Mouse (Mus musculus): ENCODE measurements around the gene Tmem156. TPM values are rescaled to one million over a fixed set of nuclear protein-coding genes. Genes with fewer than 3 reads are reported as not detected.
"Not testable (repeated sequence)": the region's sequence is repeated elsewhere in the genome, so short reads cannot be mapped to it uniquely, and the experiment has no call there.

Tmem156 gene
- polyA plus RNA-seq, 1 experiment from 2014 or later, result 0.22 TPM

DNA sequence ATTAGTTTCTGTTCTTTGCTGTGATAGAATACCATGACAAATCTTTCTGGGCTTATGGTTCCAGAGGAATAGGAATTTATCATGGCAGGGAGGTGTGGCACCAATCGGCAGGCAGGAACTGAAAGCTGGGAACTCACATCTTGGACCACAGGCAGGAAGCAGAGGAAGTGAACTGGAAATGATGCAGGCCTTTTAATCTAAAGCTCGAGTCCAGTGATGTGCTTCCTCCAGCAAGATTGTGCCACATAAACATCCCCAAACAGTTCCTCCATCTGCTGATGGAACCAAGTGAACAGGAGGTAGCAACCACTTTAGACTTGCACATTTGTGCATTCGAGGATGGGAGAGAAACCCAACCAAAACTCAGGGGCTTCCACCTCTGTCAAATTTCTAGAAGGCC, 28.0 kb upstream of the Tmem156 start:
- H3K4me2 ChIP-seq (ENCODE audit: low read length), result no peak overlapping the region
- no peak overlapping the region for H3K27ac ChIP-seq (ENCODE audit: low read length)
- WGBS, result 70% methylated on average over 3 of the region's 3 CpGs
- no peak overlapping the region for H3K9ac ChIP-seq (replicated peaks; ENCODE audit: low read depth, low read length)
- H3K9me3 ChIP-seq (ENCODE audit: control insufficient read depth, low read length), result no peaks in the 10 kb centered on the region
- no peak overlapping the region for H3K4me3 ChIP-seq (replicated peaks; ENCODE audit: low read length)
- no peaks in the 10 kb centered on the region for H3K4me1 ChIP-seq (replicated peaks; ENCODE audit: control insufficient read depth, insufficient read depth, low read length)
- no peaks in the 10 kb centered on the region for H3K36me3 ChIP-seq (ENCODE audit: control insufficient read depth, insufficient read depth)
- no peak for ATAC-seq
- no peaks in the 10 kb centered on the region for H3K27me3 ChIP-seq (replicated peaks; ENCODE audit: control insufficient read depth, insufficient read depth, low read length)

GRCm38 (mm10) chr5:65119495-65119894, 27.6 kb upstream of the Tmem156 start:
- no peaks in the 10 kb centered on the region for H3K36me3 ChIP-seq (ENCODE audit: control insufficient read depth, insufficient read depth)
- no peaks in the 10 kb centered on the region for H3K27me3 ChIP-seq (replicated peaks; ENCODE audit: control insufficient read depth, insufficient read depth, low read length)
- no peak overlapping the region for H3K27ac ChIP-seq (ENCODE audit: low read length)
- H3K9ac ChIP-seq (replicated peaks; ENCODE audit: low read depth, low read length), result no peak overlapping the region
- H3K4me1 ChIP-seq (replicated peaks; ENCODE audit: control insufficient read depth, insufficient read depth, low read length), result no peaks in the 10 kb centered on the region
- H3K4me3 ChIP-seq (replicated peaks; ENCODE audit: low read length), result no peak overlapping the region
- ATAC-seq, result no peak
- WGBS, result 87% methylated on average over 1 of the region's 1 CpGs
- H3K4me2 ChIP-seq (ENCODE audit: low read length), result no peak overlapping the region
- no peaks in the 10 kb centered on the region for H3K9me3 ChIP-seq (ENCODE audit: control insufficient read depth, low read length)

DNA sequence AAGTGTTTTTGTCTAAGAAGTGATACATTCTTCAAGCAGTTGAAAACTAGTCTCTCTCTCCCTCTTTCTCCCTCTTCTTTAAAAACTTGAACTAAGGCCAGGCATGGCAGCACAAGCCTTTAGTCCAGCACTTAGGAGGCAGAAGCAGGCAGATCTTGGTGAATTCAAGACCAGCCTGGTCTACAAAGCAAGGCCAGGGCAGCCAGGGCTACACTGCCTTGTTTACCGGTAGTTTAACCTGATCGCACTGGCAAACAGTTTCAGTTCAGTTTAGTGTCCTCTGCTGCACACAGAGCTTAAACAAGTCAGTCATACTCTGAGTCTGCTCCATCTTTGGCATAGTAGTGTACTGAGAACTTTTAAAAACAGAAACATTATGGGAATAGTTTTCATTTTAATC, 24.9 kb upstream of the Tmem156 start:
- no peaks in the 10 kb centered on the region for H3K9me3 ChIP-seq (ENCODE audit: control insufficient read depth, low read length)

GRCm38 (mm10) chr5:65113323-65113722, 21.4 kb upstream of the Tmem156 start:
- H3K27ac ChIP-seq (ENCODE audit: low read length), result no peak overlapping the region
- no peaks in the 10 kb centered on the region for H3K9me3 ChIP-seq (ENCODE audit: control insufficient read depth, low read length)
- no peak overlapping the region for H3K4me3 ChIP-seq (replicated peaks; ENCODE audit: low read length)
- ATAC-seq, result no peak
- H3K27me3 ChIP-seq (replicated peaks; ENCODE audit: control insufficient read depth, insufficient read depth, low read length), result no peaks in the 10 kb centered on the region
- no peaks in the 10 kb centered on the region for H3K36me3 ChIP-seq (ENCODE audit: control insufficient read depth, insufficient read depth)
- no peak overlapping the region for H3K4me2 ChIP-seq (ENCODE audit: low read length)
- WGBS, result 93% methylated on average over 6 of the region's 6 CpGs
- H3K9ac ChIP-seq (replicated peaks; ENCODE audit: low read depth, low read length), result no peak overlapping the region
- H3K4me1 ChIP-seq (replicated peaks; ENCODE audit: control insufficient read depth, insufficient read depth, low read length), result peaks cover under 1% of the 10 kb centered on the region

More for the DNA sequence above, 24.9 kb upstream of the Tmem156 start:
- Histone ChIP-seq H3K4me3 (replicated peaks; ENCODE audit: low read length) (no peak overlapping the region), H3K27ac (ENCODE audit: low read length) (no peak overlapping the region), H3K27me3 (replicated peaks; ENCODE audit: control insufficient read depth, insufficient read depth, low read length) (no peaks in the 10 kb centered on the region), H3K4me1 (replicated peaks; ENCODE audit: control insufficient read depth, insufficient read depth, low read length) (no peaks in the 10 kb centered on the region), H3K9ac (replicated peaks; ENCODE audit: low read depth, low read length) (no peak overlapping the region), H3K36me3 (ENCODE audit: control insufficient read depth, insufficient read depth) (no peaks in the 10 kb centered on the region), H3K4me2 (ENCODE audit: low read length) (no peak overlapping the region)
- no peak for ATAC-seq
- 93% methylated on average over 2 of the region's 2 CpGs for WGBS

DNA sequence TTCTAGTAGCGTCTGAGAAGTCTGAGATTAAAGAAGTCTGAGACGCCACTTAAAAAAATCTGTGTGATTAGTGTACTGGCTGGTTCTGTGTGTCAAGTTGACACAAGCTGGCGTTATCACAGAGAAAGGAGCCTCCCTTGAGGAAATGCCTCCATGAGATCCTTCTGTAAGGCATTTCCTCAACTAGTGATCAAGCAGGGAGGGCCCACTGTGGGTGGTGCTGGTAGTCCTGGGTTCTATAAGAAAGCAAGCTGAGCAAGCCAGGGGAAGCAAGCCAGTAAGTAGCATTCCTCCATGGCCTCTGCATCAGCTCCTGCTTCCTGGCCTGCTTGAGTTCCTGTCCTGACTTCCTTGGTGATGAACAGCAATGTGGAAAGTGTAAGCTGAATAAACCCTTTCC, 20.3 kb upstream of the Tmem156 start:
- H3K36me3 ChIP-seq (ENCODE audit: control insufficient read depth, insufficient read depth); H3K4me1 ChIP-seq (replicated peaks; ENCODE audit: control insufficient read depth, insufficient read depth, low read length); H3K4me3 ChIP-seq (replicated peaks; ENCODE audit: low read length); ATAC-seq; H3K27me3 ChIP-seq (replicated peaks; ENCODE audit: control insufficient read depth, insufficient read depth, low read length); H3K27ac ChIP-seq (ENCODE audit: low read length); H3K9me3 ChIP-seq (ENCODE audit: control insufficient read depth, low read length); H3K9ac ChIP-seq (replicated peaks; ENCODE audit: low read depth, low read length); H3K4me2 ChIP-seq (ENCODE audit: low read length): not testable (repeated sequence)
- WGBS, result 77% methylated on average over 3 of the region's 3 CpGs

GRCm38 (mm10) chr5:65107773-65108432, 16.0 kb upstream of the Tmem156 start:
- WGBS, result 3% methylated on average over 32 of the region's 42 CpGs
- Histone ChIP-seq H3K27ac (ENCODE audit: low read length) (no peak overlapping the region; the same call in 1 of the 2 replicates), H3K4me2 (ENCODE audit: low read length) (peak overlapping the region; percentile 89), H3K4me1 (replicated peaks; ENCODE audit: control insufficient read depth, insufficient read depth, low read length) (peaks cover 12% of the 10 kb centered on the region), H3K27me3 (replicated peaks; ENCODE audit: control insufficient read depth, insufficient read depth, low read length) (no peaks in the 10 kb centered on the region), H3K9ac (replicated peaks; ENCODE audit: low read depth, low read length) (peak overlapping the region; percentile 76), H3K9me3 (ENCODE audit: control insufficient read depth, low read length) (no peaks in the 10 kb centered on the region), H3K36me3 (ENCODE audit: control insufficient read depth, insufficient read depth) (no peaks in the 10 kb centered on the region), H3K4me3 (replicated peaks; ENCODE audit: low read length) (peak overlapping the region; percentile 77)
- ATAC-seq, result peak; percentile 58

DNA sequence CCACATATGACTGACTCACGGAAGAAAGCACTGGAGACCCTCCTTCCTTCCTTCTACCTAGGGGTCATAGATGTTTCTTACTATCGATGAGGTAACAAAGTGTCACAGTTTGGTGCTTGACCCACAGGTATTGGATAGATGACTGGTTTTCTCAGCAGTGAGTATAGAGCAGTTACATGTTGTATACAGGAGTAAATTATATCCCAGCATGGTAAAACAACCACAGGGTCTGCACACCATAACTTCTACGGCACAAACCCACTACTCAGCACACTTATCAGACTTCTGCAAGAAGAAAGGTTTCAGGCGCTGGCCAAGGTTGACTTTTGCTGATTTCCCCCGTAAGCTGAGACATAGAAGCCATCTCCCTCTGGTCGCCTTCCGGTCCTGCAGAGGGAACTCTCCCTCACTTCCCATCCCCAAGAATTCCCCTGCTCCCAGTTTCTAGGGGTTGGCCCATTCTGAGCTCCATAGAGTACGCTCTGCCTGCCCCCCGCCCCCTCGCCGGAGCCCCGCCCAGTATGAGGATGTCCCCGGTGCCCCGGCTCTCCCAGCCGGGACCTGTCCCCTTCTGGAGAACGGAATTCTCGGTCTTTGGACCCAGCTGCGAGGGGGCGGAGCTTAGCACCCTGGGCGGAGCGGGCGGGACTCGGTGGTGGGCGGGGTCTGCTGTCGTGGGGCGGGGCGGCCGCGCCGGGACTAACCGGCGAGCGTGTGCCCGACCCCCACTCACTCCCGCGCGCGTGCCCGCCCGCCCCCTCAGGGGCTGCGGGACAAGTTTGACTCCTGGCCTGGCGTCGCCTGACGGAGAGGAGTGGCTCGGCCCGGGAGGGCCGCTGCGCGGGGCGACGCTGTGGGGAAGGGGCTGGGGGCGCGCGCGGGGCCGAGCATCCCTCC, 15.2 kb upstream of the Tmem156 start, which contains the start of gene Klhl5:
TSS of gene Klhl5 (plus strand) at position 664 of the 897 bp plus-strand sequence.
- WGBS, result 7% methylated on average over 30 of the region's 56 CpGs
- peak; percentile 86 for ATAC-seq

DNA sequence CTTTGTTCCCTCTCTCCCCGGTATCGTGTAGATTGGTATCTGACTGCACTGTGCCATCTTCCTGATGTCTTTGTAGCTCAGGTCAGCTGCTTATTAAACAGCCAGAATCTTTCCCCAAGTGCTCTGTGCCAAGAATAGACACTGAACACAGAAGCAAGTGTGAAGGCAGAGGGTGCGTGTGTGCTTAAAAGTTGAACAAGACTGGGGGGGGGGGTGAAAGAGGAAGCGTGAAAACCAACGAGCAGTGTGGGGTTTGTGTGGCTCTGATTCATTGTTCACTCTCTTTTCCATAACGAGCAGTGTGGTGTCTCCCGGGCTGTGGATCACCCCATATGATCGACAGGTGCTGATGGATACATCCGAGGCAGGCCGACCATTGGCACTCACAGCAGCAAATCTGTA, 10.7 kb upstream of the Tmem156 start:
- Histone ChIP-seq H3K27ac (ENCODE audit: low read length) (no peak overlapping the region), H3K27me3 (replicated peaks; ENCODE audit: control insufficient read depth, insufficient read depth, low read length) (no peaks in the 10 kb centered on the region), H3K9me3 (ENCODE audit: control insufficient read depth, low read length) (no peaks in the 10 kb centered on the region), H3K9ac (replicated peaks; ENCODE audit: low read depth, low read length) (no peak overlapping the region), H3K4me1 (replicated peaks; ENCODE audit: control insufficient read depth, insufficient read depth, low read length) (peaks cover 12% of the 10 kb centered on the region), H3K36me3 (ENCODE audit: control insufficient read depth, insufficient read depth) (no peaks in the 10 kb centered on the region), H3K4me2 (ENCODE audit: low read length) (no peak overlapping the region), H3K4me3 (replicated peaks; ENCODE audit: low read length) (no peak overlapping the region)
- 33% methylated on average over 10 of the region's 10 CpGs for WGBS
- ATAC-seq, result no peak

More for the DNA sequence above, 15.2 kb upstream of the Tmem156 start, which contains the start of gene Klhl5:
- no peaks in the 10 kb centered on the region for H3K9me3 ChIP-seq (ENCODE audit: control insufficient read depth, low read length)
- H3K4me2 ChIP-seq (ENCODE audit: low read length), result peak within 1 kb of the TSS; percentile 89
- peaks cover 15% of the 10 kb centered on the region for H3K4me1 ChIP-seq (replicated peaks; ENCODE audit: control insufficient read depth, insufficient read depth, low read length)
- H3K36me3 ChIP-seq (ENCODE audit: control insufficient read depth, insufficient read depth), result no peaks in the 10 kb centered on the region
- peak within 1 kb of the TSS; percentile 76 for H3K9ac ChIP-seq (replicated peaks; ENCODE audit: low read depth, low read length)
- H3K27ac ChIP-seq (ENCODE audit: low read length), result peak within 1 kb of the TSS; percentile 37
- H3K4me3 ChIP-seq (replicated peaks; ENCODE audit: low read length), result peak within 1 kb of the TSS; percentile 77
- no peaks in the 10 kb centered on the region for H3K27me3 ChIP-seq (replicated peaks; ENCODE audit: control insufficient read depth, insufficient read depth, low read length)

GRCm38 (mm10) chr5:65102026-65102640, 10.2 kb upstream of the Tmem156 start:
- no peak overlapping the region for H3K27ac ChIP-seq (ENCODE audit: low read length)
- ATAC-seq, result no peak

More at GRCm38 (mm10) chr5:65102026-65102640, 10.2 kb upstream of the Tmem156 start:
- Histone ChIP-seq H3K4me3 (replicated peaks; ENCODE audit: low read length) (no peak overlapping the region), H3K9me3 (ENCODE audit: control insufficient read depth, low read length) (no peaks in the 10 kb centered on the region), H3K36me3 (ENCODE audit: control insufficient read depth, insufficient read depth) (no peaks in the 10 kb centered on the region), H3K9ac (replicated peaks; ENCODE audit: low read depth, low read length) (no peak overlapping the region), H3K4me1 (replicated peaks; ENCODE audit: control insufficient read depth, insufficient read depth, low read length) (peaks cover 11% of the 10 kb centered on the region), H3K4me2 (ENCODE audit: low read length) (no peak overlapping the region), H3K27me3 (replicated peaks; ENCODE audit: control insufficient read depth, insufficient read depth, low read length) (no peaks in the 10 kb centered on the region)
- 70% methylated on average over 3 of the region's 3 CpGs for WGBS
